8 mouse cellular contexts compared by ENCODE assay signal in the genomic region with DNA sequence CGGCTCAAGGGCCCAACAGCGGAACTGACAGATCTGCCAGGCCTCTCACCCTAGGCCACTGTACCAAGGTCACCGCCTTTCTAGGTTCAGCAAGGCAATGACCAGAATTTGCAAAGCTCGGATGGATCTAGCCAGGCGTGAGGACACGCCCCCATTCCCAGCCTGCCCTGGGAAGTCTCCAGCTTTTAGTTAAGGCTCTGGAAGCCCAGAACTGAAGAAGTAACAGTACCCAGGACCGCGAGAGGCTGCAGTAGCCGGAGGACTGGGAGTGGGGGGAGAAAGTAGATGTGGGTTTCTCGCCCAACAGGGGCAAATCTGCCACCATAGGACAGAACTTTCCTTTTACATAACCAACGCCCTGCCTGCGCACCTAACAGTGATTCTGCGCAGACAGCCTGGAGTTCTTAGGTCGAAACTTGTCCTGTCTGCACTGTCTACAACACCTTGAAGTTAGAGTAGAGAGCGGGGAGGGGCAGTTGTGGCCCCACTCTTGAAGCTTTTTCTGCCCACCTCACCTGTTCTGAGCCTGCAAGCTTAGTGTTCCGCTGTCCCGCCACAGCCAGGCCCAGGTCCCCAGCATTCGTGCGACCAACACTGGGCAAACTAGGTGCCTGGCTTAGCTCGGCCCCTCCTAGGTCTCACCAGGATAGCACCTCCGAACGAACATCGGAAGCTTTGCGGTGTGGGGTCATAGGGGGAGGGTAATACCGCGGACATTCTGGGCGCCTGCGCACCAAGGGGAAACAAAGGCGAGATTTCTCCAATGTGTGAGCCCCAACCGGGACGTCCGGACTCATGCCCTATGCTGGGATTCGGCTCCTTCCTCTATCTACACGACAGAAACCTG. TPM values are rescaled to one million over a fixed set of nuclear protein-coding genes. Genes with fewer than 3 reads are reported as not detected.
A peak's percentile ranks its signal among the peaks of the same experiment; 100 is the strongest.
DNase-seq lines count a peak whose midpoint lies in the region; ATAC-seq and TF ChIP-seq lines count a peak whose summit lies in the region.

No protein-coding gene starts in this region.

- H3K4me1 ChIP-seq in ES-E14 (ENCODE audit: control insufficient read depth in 2 of 2, insufficient read depth in 2 of 2, low read length in 2 of 2, poor library complexity in 1 of 2), result peaks cover 0 to 6% of the 10 kb centered on the region in 2 experiments; a peak in 2 of 4 replicates
- H3K4me1 ChIP-seq in embryonic facial prominence, embryonic 11.5 days (ENCODE audit: control insufficient read depth, insufficient read depth, low read length), result no peaks in the 10 kb centered on the region; the same call in none of the 2 replicates
- H3K4me1 ChIP-seq in hindbrain, embryonic 11.5 days (replicated peaks; ENCODE audit: control insufficient read depth, insufficient read depth, low read length), result no peaks in the 10 kb centered on the region; the same call in 1 of the 2 replicates
- H3K4me1 ChIP-seq in limb, embryonic 14.5 days (ENCODE audit: control insufficient read depth, insufficient read depth, low read length), result peaks cover 18% of the 10 kb centered on the region
- peaks cover 40% of the 10 kb centered on the region for H3K4me1 ChIP-seq in midbrain, embryonic 16.5 days (ENCODE audit: control insufficient read depth, insufficient read depth, low read length)
- peaks cover 8% of the 10 kb centered on the region; the same call in 1 of the 2 replicates for H3K4me1 ChIP-seq in cerebellum, adult 2 months (ENCODE audit: control insufficient read depth, insufficient read depth, low read length)

- no peak for ATAC-seq in embryonic facial prominence, embryonic 11.5 days (replicated peaks; ENCODE audit: insufficient number of reproducible peaks, low FRiP score, low TSS enrichment, low read depth)
- peak; percentile 15; the same call in 1 of the 2 replicates for ATAC-seq in hindbrain, embryonic 11.5 days (ENCODE audit: low FRiP score)
- ATAC-seq in limb, embryonic 14.5 days (ENCODE audit: low FRiP score, low read depth), result no peak
- ATAC-seq in midbrain, embryonic 16.5 days, result peak; percentile 14; the same call in 1 of the 2 replicates

- peak overlapping the region; percentile 90 for H3K4me2 ChIP-seq in embryonic facial prominence, embryonic 11.5 days (ENCODE audit: low read depth, low read length)
- peak overlapping the region; percentile 91 for H3K4me2 ChIP-seq in hindbrain, embryonic 11.5 days (replicated peaks; ENCODE audit: low read depth, low read length)
- H3K4me2 ChIP-seq in limb, embryonic 14.5 days (replicated peaks; ENCODE audit: low read depth, low read length, severe bottlenecking), result peak overlapping the region; percentile 92
- peak overlapping the region; percentile 86 for H3K4me2 ChIP-seq in midbrain, embryonic 16.5 days (ENCODE audit: low read length)

- TF ChIP-seq CTCF in cerebellum, adult 2 months (IDR thresholded peaks at IDR 0.05; ENCODE audit: borderline replicate concordance, insufficient read depth, low read depth, low read length), result no peak

- H3K27ac ChIP-seq in ES-E14 (ENCODE audit: insufficient read depth, low read depth, low read length, poor library complexity, severe bottlenecking), result no peak overlapping the region
- no peak overlapping the region for H3K27ac ChIP-seq in embryonic facial prominence, embryonic 11.5 days (replicated peaks; ENCODE audit: low read depth, low read length)
- no peak overlapping the region for H3K27ac ChIP-seq in hindbrain, embryonic 11.5 days (ENCODE audit: low read depth, low read length)
- no peak overlapping the region for H3K27ac ChIP-seq in limb, embryonic 14.5 days (replicated peaks; ENCODE audit: low read depth, low read length)
- no peak overlapping the region for H3K27ac ChIP-seq in midbrain, embryonic 16.5 days (ENCODE audit: low read length)
- H3K27ac ChIP-seq in cerebellum, adult 2 months (ENCODE audit: insufficient read depth, low read length), result no peak overlapping the region

- peaks cover 29% of the 10 kb centered on the region for H3K27me3 ChIP-seq in embryonic facial prominence, embryonic 11.5 days (ENCODE audit: control insufficient read depth, insufficient read depth, low read length)
- peaks cover 35% of the 10 kb centered on the region for H3K27me3 ChIP-seq in hindbrain, embryonic 11.5 days (ENCODE audit: control insufficient read depth, insufficient read depth, low read length)
- peaks cover 52% of the 10 kb centered on the region for H3K27me3 ChIP-seq in limb, embryonic 14.5 days (ENCODE audit: control insufficient read depth, insufficient read depth, low read length)
- peaks cover 33% of the 10 kb centered on the region for H3K27me3 ChIP-seq in midbrain, embryonic 16.5 days (ENCODE audit: control insufficient read depth, insufficient read depth, low read depth, low read length)
- H3K27me3 ChIP-seq in cerebellum, adult 2 months (ENCODE audit: control insufficient read depth, insufficient read depth, low read length), result peaks cover 6% of the 10 kb centered on the region; the same call in 1 of the 2 replicates

- H3K9me3 ChIP-seq in ES-E14 (ENCODE audit: control insufficient read depth, insufficient read depth, low read depth, low read length), result no peaks in the 10 kb centered on the region
- no peaks in the 10 kb centered on the region for H3K9me3 ChIP-seq in embryonic facial prominence, embryonic 11.5 days (replicated peaks; ENCODE audit: control insufficient read depth, low read length)
- H3K9me3 ChIP-seq in hindbrain, embryonic 11.5 days (ENCODE audit: control insufficient read depth, low read length), result no peaks in the 10 kb centered on the region
- H3K9me3 ChIP-seq in limb, embryonic 14.5 days (ENCODE audit: control insufficient read depth, low read length), result no peaks in the 10 kb centered on the region
- no peaks in the 10 kb centered on the region for H3K9me3 ChIP-seq in midbrain, embryonic 16.5 days (replicated peaks; ENCODE audit: control insufficient read depth, low read length, poor library complexity, severe bottlenecking)

- H3K4me3 ChIP-seq in ES-E14 (ENCODE audit: insufficient read depth in 1 of 2, low read depth in 1 of 2, low read length in 2 of 2, poor library complexity in 1 of 2, severe bottlenecking in 1 of 2), result peak overlapping the region; percentile 50 to 57
- peak overlapping the region; percentile 50 for H3K4me3 ChIP-seq in embryonic facial prominence, embryonic 11.5 days (ENCODE audit: low read depth, low read length)
- H3K4me3 ChIP-seq in hindbrain, embryonic 11.5 days (ENCODE audit: low read depth, low read length), result peak overlapping the region; percentile 50
- H3K4me3 ChIP-seq in limb, embryonic 14.5 days (replicated peaks; ENCODE audit: low read length), result peak overlapping the region; percentile 57
- H3K4me3 ChIP-seq in midbrain, embryonic 16.5 days (ENCODE audit: low read depth, low read length), result peak overlapping the region; percentile 50
- no peak overlapping the region for H3K4me3 ChIP-seq in cerebellum, adult 2 months (replicated peaks; ENCODE audit: insufficient read depth, low read depth, low read length)

- H3K9ac ChIP-seq in ES-E14 (ENCODE audit: insufficient read depth, low read depth, low read length, poor library complexity, severe bottlenecking), result peak overlapping the region; percentile 35
- peak overlapping the region; percentile 62 for H3K9ac ChIP-seq in embryonic facial prominence, embryonic 11.5 days (replicated peaks; ENCODE audit: low read length)
- no peak overlapping the region for H3K9ac ChIP-seq in hindbrain, embryonic 11.5 days (ENCODE audit: low read depth, low read length)
- H3K9ac ChIP-seq in limb, embryonic 14.5 days (ENCODE audit: low read depth, low read length, severe bottlenecking), result peak overlapping the region; percentile 60
- peak overlapping the region; percentile 47 for H3K9ac ChIP-seq in midbrain, embryonic 16.5 days (ENCODE audit: low read depth, low read length)

- TF ChIP-seq POLR2A in limb, embryonic 14.5 days (IDR thresholded peaks at IDR 0.05; ENCODE audit: borderline replicate concordance, extremely low read depth, insufficient read depth, insufficient read length), result no peak
- no peak for TF ChIP-seq POLR2A in cerebellum, adult 2 months (IDR thresholded peaks at IDR 0.05; ENCODE audit: borderline replicate concordance, insufficient read depth, low read length)

- in situ Hi-C loops in ES-E14 (cut with MboI; ENCODE audit: low sequenced_read_pairs in 2 of 2, unreplicated experiment in 2 of 2), result no loop called here

- 1% methylated on average over 34 of the region's 34 CpGs for WGBS in embryonic facial prominence, embryonic 11.5 days
- WGBS in hindbrain, embryonic 11.5 days, result 2% methylated on average over 34 of the region's 34 CpGs
- 4% methylated on average over 32 of the region's 34 CpGs for WGBS in limb, embryonic 14.5 days
- WGBS in midbrain, embryonic 16.5 days, result 4% methylated on average over 34 of the region's 34 CpGs
- 14% methylated on average over 34 of the region's 34 CpGs for WGBS in cerebellum, adult 2 months

- no peaks in the 10 kb centered on the region for H3K36me3 ChIP-seq in ES-E14 (ENCODE audit: control insufficient read depth, insufficient read depth, low read length, poor library complexity, severe bottlenecking)
- no peaks in the 10 kb centered on the region for H3K36me3 ChIP-seq in embryonic facial prominence, embryonic 11.5 days (replicated peaks; ENCODE audit: control insufficient read depth, insufficient read depth, low read depth, low read length)
- H3K36me3 ChIP-seq in hindbrain, embryonic 11.5 days (ENCODE audit: control insufficient read depth, insufficient read depth, low read length), result no peaks in the 10 kb centered on the region
- no peaks in the 10 kb centered on the region for H3K36me3 ChIP-seq in limb, embryonic 14.5 days (ENCODE audit: control insufficient read depth, insufficient read depth, low read length)
- no peaks in the 10 kb centered on the region for H3K36me3 ChIP-seq in midbrain, embryonic 16.5 days (ENCODE audit: control insufficient read depth, insufficient read depth, low read length)

- DNase-seq in ES-E14 (ENCODE audit: low read depth, low spot score), result peak; percentile 60
- DNase-seq in embryonic facial prominence, embryonic 11.5 days (ENCODE audit: low spot score), result peak; percentile 50
- DNase-seq in hindbrain, embryonic 11.5 days (ENCODE audit: low spot score), result peak; percentile 62
- peak; percentile 32 for DNase-seq in limb, embryonic 14.5 days (ENCODE audit: low spot score)
- no peak for DNase-seq in cerebellum, adult 2 months
- DNase-seq in thymus, postnatal 4 days, result no peak
- no peak for DNase-seq in B cell, adult 2 months

TF ChIP-seq in ES-E14, 5 proteins besides CTCF, POLR2A, EP300 and RAD21 (continues in another document):
- TF ChIP-seq ZC3H11A (IDR thresholded peaks at IDR 0.05; ENCODE audit: borderline replicate concordance, low read depth, low read length), result no peak
- no peak for TF ChIP-seq MAFK (IDR thresholded peaks at IDR 0.05; ENCODE audit: insufficient read depth, low read depth, low read length)

RNA-seq across cellular contexts. Expression of gene Npr3, which starts 3.7 kb away (rescaled TPM):
- 3.3 and 3.4 TPM in 2 replicates for total RNA-seq in ES-E14 (2012; rRNA removed)
- polyA plus RNA-seq in embryonic facial prominence, embryonic 11.5 days (2014; fragmentation: Nextera tagmentation; extraction: Ambion mirVana), result 5.3 and 5.4 TPM in 2 replicates
- 4.2 and 5.3 TPM in 2 replicates for polyA plus RNA-seq in hindbrain, embryonic 11.5 days (2014; fragmentation: Nextera tagmentation; extraction: Ambion mirVana)
- polyA plus RNA-seq in limb, embryonic 14.5 days (2012; rRNA removed), result 10.4 and 10.9 TPM in 2 replicates
- 6.3 and 6.9 TPM in 2 replicates for polyA plus RNA-seq in limb, embryonic 14.5 days (2014; fragmentation: Nextera tagmentation; extraction: Ambion mirVana)
- 0.61 and 0.78 TPM in 2 replicates for polyA plus RNA-seq in midbrain, embryonic 16.5 days (2015; fragmentation: Nextera tagmentation; extraction: Ambion mirVana)
- polyA plus RNA-seq in cerebellum, adult 2 months (2012; rRNA removed), result 0.57 and 1.2 TPM in 2 replicates

Comparison
In these comparisons a context has a peak if more than half of its experiments do, and no peak if none do; other contexts are left out.
1. DNase-seq: peak in ES-E14 (single experiment), embryonic facial prominence, embryonic 11.5 days (single experiment), hindbrain, embryonic 11.5 days (single experiment) and limb, embryonic 14.5 days (single experiment); none in cerebellum, adult 2 months (0 of 2), thymus, postnatal 4 days (single experiment) and B cell, adult 2 months (0 of 2).
2. ATAC-seq: peak in hindbrain, embryonic 11.5 days (single experiment) and midbrain, embryonic 16.5 days (single experiment); none in embryonic facial prominence, embryonic 11.5 days (single experiment) and limb, embryonic 14.5 days (single experiment).
3. Peak in every context shown above with its lines, with median percentiles within 50 percentile points of each other: H3K4me2 ChIP-seq.